Mouse (Mus musculus) kidney, adult 11 months (tissue): ENCODE results near the gene Lyve1.
"Not testable (repeated sequence)": the region's sequence is repeated elsewhere in the genome, so short reads cannot be mapped to it uniquely, and the experiment has no call there.

Source experiments
- DNase-seq: peaks from one replicate; pipeline ENCODE4 v3.0.0; 2022

The Lyve1 gene

DNA sequence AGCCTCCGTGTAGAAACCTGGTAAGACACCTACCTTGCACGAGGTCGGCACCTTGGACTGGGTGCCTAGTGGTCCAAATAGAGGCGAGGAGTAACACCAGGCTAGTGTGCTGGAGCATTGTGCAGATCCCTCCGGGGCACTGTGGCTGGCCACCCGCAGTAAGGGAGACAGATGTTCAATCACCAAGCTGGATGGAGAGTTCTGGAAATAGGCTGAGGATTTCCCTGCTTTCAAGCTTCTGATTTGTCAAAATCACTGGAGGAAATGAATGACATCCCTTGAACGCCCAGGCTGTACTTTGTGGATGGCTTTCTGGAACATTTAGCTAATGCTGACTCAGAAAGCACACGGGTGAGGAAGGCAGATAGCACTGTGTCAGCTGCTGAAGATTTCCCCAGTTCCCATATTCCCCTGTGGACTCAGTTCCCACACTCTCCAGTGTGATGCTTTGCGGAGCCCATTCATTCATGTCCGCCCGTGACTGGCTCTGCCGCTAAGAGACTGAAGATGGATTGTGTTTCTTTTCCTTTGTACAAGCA lies at the start of gene Lyve1:
TSS of gene Lyve1 (minus strand) at position 489 of the 539 bp plus-strand sequence.
- DNase-seq: no peak

DNA sequence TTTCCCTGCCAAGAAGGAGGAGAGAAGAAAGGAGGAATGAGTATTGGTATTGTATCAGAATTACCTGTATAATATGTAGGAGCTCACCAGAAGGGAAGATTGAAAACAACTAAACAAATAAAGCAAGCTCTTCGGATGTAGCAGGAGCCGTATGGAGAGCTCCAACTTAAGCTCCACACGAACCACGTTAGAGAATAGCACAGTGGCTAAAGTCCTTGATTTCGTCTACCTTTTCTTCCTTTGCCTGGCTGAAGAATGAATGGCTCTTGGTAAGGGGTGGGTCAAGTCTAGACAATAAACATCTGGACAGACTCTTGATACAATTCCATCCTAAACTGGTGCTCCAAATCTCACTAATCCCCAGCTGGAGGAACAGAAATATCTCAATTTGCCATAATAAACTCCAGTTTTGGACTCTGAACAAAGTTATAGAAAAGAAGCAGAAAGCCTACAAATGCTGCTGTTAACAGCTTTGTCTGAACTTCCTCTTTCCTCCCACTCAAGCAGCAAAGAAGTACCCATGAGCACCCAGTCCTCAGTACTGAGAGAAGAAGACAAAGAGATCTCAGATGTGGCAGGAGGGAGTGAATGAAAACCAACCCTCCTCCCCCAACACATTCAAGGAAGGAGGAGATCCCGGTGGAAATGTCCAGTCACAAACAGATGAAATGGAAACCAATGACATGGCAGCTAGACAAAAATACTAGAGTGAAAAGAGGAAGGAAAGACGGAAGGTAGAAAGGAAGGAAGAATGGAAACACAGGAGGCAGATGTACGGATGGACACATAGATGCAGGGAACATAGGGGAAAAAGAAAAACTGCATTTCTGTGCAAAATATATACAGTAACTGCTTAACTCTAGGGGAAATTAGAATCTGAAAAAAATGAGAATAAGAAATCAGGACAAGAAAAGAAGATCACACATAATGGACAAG lies 45.4 kb upstream of the Lyve1 start:
- no peak for DNase-seq

DNA sequence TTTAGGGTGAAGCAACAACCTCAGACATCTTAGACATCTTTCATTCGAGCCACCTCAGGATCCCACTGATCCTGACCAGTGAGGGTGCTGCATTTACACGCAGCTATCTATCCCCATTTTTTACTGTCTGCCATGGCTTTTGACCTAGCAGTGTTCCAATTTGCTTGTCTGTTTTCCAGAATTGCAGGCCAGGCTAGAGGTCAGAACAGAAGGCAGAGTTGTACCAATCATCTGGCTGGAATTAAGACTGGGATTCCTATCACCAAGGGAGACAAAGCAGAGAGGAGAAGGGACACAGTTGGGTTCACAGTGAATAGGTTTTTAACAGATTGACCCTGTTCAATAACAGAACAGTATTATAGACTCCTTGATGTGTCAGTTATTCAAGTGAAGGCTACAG lies 43.5 kb upstream of the Lyve1 start:
- DNase-seq: no peak

DNA sequence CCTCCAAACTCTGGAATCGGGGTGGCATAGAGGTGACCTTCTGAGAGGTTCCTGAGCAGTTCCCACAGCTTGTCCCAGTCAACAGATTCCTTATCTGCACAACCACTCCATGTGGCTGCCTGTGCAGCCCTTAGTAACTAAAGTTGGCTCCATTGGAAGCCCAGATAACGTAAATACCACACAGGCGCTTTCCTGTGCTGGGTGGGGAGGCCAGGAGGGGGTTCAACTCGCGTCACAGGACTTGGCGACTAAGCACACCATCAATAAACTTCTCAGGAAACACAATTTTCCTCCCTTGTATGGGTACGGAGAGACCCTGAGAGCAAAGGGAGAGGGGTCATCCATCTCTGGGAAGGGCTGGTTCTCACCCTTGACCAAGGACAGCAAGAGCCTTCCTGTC lies 40.2 kb upstream of the Lyve1 start:
- DNase-seq: no peak

DNA sequence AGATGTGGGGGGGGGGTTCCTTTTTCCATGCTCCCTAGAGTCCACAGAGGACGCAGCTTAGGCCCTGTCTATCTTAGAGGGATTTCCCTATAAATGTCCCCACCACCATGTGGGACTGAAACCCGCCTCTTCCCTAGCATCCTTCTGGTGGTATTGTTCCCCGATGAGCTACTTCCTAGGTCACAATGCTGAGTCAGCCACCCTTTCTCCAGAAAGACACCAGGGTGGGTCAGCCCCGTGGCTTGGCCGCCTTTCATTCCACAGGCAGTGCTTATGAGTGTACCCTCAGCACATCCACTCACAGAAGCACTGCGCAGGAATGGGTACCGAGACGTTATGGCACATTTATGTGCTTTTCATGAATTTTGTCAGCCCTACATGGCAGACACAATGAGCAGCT lies 34.2 kb upstream of the Lyve1 start:
- no peak for DNase-seq

DNA sequence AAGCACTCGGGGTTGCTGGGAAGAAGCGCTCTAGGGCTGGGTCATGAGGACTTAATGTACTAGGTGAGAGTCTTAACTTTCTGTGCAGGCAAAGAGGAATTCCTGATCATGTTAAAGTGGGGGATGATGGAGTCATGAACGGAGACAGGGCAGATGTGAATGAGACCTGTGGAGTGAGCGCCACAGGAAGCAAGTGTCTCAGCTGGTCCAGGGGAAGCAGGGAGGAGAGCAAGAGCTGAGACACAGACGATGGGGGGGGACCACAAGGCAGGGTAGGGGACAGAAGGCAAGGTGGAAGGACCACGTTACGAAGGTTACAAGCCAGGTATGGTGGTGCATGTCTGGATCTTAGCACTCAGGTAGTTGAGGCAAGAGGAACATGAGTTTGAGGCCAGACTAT lies 33.4 kb upstream of the Lyve1 start:
- no peak for DNase-seq

DNA sequence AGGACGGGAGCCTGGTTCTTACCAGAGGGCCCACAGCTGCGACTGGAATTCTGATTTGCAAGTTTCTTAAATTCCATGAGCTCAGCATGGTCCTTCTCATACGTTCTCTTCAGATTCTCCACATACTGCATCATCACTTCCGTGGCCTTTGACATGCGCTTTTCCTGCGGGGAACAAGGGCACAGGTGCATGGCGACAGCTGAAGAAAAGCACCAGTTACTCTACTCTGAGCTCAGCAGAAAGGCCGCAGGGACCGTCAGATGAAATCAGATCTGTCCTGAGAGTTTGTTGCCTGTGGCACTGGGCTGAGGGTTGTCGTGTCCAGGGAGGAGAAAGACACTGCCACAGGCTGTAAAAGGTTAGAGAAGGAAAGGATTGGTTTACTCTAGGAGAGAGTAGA lies 32.7 kb upstream of the Lyve1 start:
- not testable (repeated sequence) for DNase-seq

DNA sequence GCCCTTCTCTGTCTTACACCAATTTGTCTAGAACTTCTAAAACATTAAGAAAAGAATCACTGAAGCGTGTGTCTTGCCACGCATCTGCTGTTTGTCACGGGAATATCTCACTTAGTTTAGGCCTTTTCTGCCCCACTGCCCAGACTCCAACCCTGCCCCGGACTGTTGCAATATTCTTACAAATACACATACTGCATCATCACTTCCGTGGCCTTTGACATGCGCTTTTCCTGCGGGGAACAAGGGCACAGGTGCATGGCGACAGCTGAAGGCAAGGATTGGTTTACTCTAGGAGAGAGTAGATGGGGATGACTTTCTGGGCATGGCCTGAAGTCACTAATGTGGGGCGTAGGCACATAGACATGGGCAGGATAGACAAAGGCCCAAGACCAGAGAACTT lies 31.6 kb upstream of the Lyve1 start:
- no peak for DNase-seq

DNA sequence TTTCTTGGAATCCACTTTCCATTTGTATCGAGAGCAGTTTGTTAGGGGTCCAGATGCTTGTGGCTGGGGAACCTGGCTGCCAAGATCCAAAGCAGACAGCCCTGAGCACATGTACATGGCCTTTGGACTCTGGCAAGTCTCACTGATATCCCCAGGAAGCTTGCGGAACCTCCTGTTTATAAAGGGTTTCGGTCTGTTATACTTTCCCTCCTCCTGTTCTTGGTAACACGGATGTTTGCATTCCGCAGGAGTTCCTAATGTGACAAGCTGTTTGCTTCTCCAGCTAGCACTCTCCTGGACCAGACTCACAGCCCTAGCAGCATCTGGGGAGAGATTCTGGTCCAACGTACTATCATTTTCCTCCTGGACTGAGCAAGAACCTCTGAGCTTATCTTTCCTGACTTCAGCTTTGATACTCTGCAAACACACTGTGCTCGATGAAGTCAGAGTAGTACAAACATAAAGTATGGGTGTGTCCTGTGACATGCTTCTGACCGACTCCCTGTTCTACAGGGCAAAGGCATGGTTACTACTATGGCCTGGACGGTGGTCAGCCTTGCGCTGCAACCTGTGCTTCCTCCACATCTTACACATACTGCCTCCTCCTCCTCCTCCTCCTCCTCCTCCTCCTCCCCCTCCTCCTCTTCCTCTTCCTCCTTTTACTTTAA lies 31.0 kb upstream of the Lyve1 start:
- peak; percentile 49 for DNase-seq

DNA sequence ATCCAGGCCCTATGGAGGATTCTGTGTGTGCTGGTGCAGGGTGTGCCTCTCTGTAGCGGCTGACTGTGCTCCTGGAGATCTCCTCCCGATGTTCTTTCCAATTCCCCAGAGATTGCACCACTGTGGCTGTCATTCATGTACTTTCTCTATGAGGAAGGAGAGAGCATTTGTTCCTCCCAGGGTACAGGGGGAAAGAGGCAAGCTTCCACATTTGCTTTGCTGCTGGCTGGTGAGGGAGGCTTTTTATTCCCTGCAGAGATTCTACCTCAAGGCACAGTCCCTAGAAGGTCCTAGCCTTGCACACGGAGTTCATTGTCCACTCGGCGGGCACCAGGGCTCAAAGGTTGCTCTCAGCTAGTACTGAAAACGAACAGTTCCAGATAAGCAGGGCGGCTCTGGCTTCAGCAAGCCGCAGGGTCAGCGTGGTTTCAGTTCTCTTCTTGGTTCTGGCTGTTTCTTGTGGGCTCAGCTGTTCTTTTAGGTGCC lies 28.5 kb upstream of the Lyve1 start:
- peak; percentile 82 for DNase-seq

DNA sequence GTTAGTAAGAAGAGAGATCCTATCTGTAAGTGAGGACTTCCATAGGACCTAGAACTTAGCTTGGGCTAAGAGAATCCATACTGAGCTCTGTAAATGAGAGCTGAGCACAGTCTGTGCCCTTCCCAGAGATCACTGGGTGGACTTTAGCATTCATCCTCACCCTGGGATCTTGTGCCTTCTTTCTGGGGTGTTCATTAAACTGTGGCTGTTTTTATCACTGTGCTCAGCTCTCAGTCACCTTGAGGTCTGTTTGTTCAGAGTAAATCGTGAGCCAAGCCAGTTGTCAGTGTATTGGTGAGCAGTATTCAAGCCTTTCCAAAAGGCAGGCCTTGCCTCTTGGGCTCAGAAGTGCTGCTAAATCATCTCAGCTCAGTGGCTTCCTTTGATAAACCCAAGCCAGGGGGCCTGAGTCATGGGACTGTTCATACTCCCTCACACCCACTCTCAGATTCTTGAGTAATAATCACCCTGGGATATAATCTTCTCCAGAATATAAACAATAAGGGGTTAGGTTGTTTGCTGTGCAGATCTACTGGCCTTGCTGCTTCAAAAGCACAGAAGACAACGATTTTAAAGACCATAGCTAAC lies 18.8 kb upstream of the Lyve1 start:
- peak; percentile 59 for DNase-seq

DNA sequence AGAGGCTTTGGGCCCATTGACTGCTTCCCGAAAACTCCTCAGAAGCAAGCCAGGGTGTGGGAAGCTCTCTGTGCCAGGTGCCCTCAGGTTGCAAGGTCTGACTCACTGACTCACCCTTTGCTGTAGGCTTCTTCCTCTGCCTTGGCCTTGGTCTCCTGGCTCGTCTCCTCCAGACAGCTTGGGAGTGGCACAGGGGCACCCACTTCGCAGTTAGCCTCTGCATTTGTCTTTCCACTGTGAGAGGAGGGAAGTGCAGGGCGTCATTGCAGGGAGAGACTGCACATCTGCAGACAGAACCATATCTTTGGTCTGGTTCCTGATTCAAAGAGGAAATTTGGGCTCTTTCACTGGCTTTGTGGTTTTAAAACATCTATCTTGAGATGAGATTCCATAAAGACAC lies 15.0 kb upstream of the Lyve1 start:
- DNase-seq: no peak

DNA sequence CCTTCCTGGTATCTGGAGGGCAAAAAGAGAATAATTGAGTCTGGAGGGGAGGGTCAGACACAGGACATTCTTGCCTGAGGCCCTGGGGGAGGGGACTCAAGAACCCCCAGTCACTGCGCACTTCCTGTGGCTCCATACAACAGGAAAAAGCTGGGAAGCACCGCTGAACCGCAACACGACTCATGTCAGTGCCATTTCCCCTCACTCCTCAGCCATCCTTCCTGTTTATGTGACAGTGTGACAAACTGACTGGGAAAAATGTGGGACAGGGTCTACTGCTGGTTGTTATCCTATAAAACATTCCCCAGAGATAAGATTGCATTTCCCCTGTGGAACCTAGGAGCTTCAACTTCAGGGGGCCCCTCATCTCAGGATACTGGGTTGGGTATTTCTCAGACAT lies 13.9 kb upstream of the Lyve1 start:
- peak; percentile 13 for DNase-seq

DNA sequence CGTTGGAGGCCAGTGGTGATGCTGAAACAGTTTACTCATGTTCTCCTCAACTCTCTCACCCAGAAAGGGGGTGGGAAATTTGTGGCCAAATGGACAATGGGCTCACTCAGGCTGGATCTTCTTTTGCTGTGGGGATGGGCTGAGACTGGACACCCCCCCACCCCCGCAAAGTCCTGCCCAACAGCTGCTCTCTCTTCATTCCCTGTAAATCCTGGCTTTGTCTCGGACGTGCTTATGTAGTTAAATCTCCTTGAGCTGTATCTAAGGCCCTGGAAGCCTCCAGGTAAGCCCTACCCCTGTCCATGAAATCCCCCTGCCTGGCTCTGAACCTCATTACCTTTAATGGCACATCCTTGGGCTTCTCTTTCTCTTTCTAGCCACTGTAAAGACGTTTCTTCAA lies 5.8 kb upstream of the Lyve1 start:
- no peak for DNase-seq

DNA sequence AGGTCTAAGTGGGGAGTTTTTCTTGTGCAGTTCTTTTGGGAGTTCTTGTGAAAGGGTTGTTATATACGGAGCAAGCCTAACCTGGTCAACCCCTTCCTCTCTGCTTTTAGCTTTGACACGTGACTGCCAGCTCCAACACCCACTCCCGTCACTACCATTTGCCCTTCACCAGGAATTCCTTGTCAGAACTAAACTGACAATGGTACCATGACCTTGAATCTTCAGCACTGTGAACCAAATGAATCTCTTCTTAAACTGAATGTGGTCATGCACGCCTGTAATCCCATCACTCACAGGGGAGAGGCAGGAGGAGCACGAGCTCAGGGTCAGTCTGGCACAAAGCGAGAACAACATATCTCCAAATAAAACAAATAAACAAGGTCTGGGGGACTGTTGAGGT lies 4.1 kb upstream of the Lyve1 start:
- no peak for DNase-seq

DNA sequence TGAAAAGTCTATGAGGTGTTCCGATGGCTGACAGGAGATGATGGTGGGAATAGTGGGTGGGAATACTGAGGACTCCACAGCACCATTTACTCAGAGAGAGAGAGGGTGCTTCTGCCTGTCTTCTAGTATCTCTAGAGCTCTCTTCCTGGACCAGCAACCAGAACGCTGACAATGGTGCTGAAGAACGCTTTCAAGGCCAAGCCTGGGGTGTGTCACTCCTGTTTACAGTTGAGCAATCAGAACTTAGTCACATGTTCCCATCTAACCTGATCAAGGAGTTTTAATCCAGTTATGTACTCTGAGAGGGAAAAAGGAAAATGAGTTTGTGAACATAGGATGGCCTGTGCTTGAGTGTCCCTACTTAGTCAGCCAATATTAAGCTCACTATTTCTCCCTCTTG lies 3.0 kb upstream of the Lyve1 start:
- no peak for DNase-seq

DNA sequence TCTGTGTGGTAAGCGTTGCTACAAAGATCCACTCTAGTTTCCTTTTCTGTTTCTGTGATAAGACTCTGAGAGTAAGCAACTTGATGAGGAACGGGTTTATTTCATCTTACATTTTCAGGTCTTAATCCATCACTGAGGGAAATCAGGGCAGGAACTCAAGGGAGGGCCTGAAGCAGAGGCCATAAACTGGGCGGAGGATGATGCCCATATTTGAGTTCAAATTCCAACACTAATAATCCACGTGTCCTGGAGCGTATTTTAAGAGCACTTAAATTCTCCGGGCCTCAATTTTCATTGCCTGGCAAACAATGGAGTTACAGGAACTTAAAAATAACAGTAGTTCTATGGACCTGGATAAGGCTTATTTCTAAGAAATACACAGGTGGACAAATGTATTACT lies 2.5 kb upstream of the Lyve1 start:
- no peak for DNase-seq

DNA sequence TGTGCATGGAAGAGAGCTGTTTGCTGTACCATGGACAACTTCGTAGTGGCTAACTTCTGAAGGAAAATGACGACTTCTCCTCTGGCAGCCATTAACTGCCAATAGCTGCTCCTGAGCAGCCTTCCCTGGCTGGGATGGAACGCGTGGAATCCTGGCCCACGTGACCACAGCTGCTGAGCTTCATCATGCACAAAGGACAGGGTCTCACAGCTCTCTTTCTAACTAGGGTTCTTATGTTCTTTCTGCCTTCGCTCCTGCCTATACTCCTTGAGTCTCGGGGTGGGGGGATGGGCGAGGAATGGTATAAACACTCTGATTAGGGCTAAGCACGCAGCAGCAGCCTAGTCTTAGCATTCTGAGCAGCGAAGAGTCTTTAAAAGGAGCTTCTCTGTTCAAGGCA lies 2.0 kb upstream of the Lyve1 start:
- DNase-seq: peak; percentile 22

DNA sequence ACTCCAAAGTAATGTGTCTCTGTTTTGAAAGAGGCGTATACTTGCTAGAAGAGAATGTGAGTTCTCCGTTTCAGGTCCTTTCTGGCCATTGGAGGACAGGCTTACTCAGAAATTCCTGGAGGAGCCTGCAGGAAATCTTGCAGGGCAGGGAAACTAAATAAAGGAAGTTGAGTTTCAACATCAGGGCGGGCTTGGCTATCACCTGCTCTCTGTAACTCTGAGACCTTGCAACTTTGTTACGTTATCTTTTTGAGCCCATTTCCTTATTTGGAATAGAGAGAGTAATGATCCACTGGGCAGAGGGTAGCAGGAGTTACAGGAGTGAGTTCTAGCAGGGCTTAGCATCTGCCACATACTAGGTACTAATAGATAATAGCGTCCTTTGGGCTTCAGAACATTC lies 2.9 kb downstream of the Lyve1 start:
- DNase-seq: no peak

DNA sequence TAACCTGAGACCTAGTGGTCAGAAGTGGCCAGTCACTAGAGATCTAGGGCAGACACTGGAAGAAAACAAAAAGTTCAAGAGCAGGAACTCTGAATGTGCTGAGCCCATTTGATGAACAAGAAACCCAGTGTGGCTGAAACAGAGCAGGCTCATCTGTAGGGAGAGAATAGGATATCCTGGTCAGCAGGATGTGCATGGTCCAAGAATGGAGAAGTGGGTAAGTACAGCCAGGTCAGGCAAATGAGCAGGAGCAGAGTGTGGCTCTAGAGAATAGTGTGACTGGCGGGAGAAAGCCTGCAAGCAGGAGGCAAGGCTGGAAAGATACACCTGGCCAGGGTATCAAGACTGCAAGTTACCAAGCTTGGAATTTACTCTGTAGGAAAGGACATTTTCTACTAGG lies 7.4 kb downstream of the Lyve1 start:
- DNase-seq: no peak

DNA sequence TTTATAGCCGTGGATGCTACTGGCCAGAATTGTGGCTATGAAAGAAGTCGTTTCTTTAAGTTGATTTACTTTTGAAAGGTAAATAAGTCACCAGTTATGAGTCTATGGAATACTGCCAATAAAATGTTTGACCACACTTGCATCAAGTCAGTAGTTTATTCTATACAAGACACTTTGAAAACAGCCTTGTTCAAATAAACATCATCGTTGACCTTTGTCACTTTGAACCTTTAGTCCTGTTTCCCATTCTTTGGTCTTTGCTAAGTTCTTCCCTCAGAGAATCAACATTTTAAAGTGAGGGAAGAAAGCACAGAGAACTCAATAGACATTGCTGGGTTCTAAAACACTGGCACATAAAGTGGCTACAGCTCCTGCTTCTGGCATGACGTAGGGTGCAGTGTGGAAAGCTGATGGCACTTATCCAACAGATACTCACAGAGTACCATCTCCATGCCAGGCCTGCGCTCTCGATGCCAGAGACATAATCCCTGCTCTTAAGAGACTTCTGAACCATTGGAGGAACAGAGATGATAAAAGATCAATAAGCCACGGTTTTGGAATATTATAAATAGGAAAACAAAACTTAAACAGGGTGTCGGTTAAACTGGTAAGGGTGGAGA lies 8.0 kb downstream of the Lyve1 start:
- DNase-seq: no peak

DNA sequence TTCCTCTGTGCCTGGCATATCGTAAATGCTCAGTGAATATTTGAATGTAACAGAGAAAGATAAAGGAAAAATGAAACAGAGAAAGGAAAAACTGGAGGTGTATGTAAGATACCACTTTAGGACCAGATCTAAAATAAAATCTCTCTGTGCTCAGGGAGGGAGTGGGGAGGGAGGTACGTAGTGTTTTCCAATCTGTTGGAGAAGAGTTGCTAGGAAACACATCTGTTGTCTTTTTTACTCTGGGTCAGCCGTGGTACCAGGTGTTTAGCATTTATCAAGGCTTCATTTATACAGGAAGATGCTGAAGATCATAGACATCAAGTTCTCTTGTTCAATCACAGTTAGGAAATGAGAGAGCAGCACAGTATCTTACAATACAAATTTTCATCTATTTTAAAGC lies 8.5 kb downstream of the Lyve1 start:
- DNase-seq: no peak

DNA sequence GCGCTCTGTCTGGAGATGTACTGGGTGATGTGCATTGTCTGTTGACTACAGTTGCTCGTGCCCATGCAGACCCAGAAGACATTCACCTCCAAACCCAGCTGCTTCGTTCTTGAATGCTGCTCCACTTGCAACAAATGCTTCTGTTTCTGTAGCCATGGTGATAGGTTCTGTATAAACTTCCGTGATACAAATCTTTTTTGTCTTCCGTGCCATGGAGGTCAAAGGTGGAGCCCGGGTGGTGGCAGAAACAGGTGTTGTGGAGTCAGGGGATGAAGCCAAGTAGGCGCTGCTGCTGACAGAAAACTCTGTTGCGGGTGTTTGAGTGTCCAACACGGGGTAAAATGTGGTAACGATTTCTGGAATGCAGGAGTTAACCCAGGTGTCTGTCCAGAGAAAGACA lies 9.4 kb downstream of the Lyve1 start:
- no peak for DNase-seq
